Mouse (Mus musculus): ENCODE data around the gene Nme4. TPM values are rescaled to one million over a fixed set of nuclear protein-coding genes. Genes with fewer than 3 reads are reported as not detected.
A peak's percentile ranks its signal among the peaks of the same experiment; 100 is the strongest.
"Not testable (repeated sequence)": the region's sequence is repeated elsewhere in the genome, so short reads cannot be mapped to it uniquely, and the experiment has no call there.

Nme4 gene
- polyA plus RNA-seq, 1 experiment from 2014 or later: 23.2 TPM

- no peak for ATAC-seq
- Histone ChIP-seq H3K4me1 (ENCODE audit: control insufficient read depth, insufficient read depth, low read depth, low read length) (no peaks in the 10 kb centered on the region), H3K36me3 (ENCODE audit: control insufficient read depth, insufficient read depth, low read length) (no peaks in the 10 kb centered on the region), H3K9me3 (ENCODE audit: control insufficient read depth, low read length) (no peaks in the 10 kb centered on the region), H3K4me3 (ENCODE audit: low read length) (no peak overlapping the region), H3K27ac (ENCODE audit: low read depth, low read length) (no peak overlapping the region), H3K9ac (ENCODE audit: low read depth, low read length) (no peak overlapping the region), H3K4me2 (ENCODE audit: low read length) (no peak overlapping the region), H3K27me3 (replicated peaks; ENCODE audit: control insufficient read depth, insufficient read depth, low read length) (no peaks in the 10 kb centered on the region)
- WGBS: 31% methylated on average over 4 of the region's 4 CpGs
Observed at GRCm38 (mm10) chr17:26101478-26101877, 6.1 kb upstream of the Nme4 start.

DNA sequence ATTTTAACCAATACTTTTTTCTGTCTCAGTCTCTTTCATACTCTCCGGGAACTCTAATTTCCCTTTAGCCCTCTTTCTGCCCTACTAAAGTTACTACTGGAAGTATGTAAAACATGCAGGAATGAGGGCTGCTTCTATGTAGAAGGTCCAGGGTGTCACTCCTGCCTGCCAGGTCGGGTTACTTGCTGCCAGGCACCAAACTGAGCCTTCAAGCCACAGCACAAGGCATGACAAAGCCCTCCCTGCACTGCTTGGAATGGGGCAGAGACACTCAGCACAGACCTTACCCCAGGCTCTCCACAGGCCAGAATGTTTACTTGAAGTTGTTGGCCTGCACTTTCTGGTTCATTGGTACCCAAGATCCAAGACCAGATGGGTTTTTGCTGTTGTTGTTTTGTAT is 4.8 kb upstream of the Nme4 start:
- H3K36me3 ChIP-seq (ENCODE audit: control insufficient read depth, insufficient read depth, low read length): no peaks in the 10 kb centered on the region
- H3K9ac ChIP-seq (ENCODE audit: low read depth, low read length): no peak overlapping the region
- no peaks in the 10 kb centered on the region for H3K9me3 ChIP-seq (ENCODE audit: control insufficient read depth, low read length)
- H3K27ac ChIP-seq (ENCODE audit: low read depth, low read length): no peak overlapping the region
- no peaks in the 10 kb centered on the region for H3K27me3 ChIP-seq (replicated peaks; ENCODE audit: control insufficient read depth, insufficient read depth, low read length)
- H3K4me1 ChIP-seq (ENCODE audit: control insufficient read depth, insufficient read depth, low read depth, low read length): no peaks in the 10 kb centered on the region
- no peak overlapping the region for H3K4me2 ChIP-seq (ENCODE audit: low read length)
- no peak overlapping the region for H3K4me3 ChIP-seq (ENCODE audit: low read length)
- 43% methylated on average over 2 of the region's 2 CpGs for WGBS
- ATAC-seq: no peak

- not testable (repeated sequence) for H3K27ac ChIP-seq (ENCODE audit: low read depth, low read length); H3K4me2 ChIP-seq (ENCODE audit: low read length); H3K27me3 ChIP-seq (replicated peaks; ENCODE audit: control insufficient read depth, insufficient read depth, low read length); H3K4me1 ChIP-seq (ENCODE audit: control insufficient read depth, insufficient read depth, low read depth, low read length); H3K4me3 ChIP-seq (ENCODE audit: low read length); H3K36me3 ChIP-seq (ENCODE audit: control insufficient read depth, insufficient read depth, low read length); H3K9ac ChIP-seq (ENCODE audit: low read depth, low read length); ATAC-seq; H3K9me3 ChIP-seq (ENCODE audit: control insufficient read depth, low read length)
- 69% methylated on average over 3 of the region's 3 CpGs for WGBS
Observed at GRCm38 (mm10) chr17:26099316-26099715, 3.9 kb upstream of the Nme4 start.

GRCm38 (mm10) chr17:26098461-26098860 is 3.1 kb upstream of the Nme4 start:
- H3K27ac ChIP-seq (ENCODE audit: low read depth, low read length): no peak overlapping the region
- no peak overlapping the region for H3K4me2 ChIP-seq (ENCODE audit: low read length)
- H3K36me3 ChIP-seq (ENCODE audit: control insufficient read depth, insufficient read depth, low read length): no peaks in the 10 kb centered on the region
- no peaks in the 10 kb centered on the region for H3K9me3 ChIP-seq (ENCODE audit: control insufficient read depth, low read length)
- H3K4me3 ChIP-seq (ENCODE audit: low read length): no peak overlapping the region
- no peak for ATAC-seq
- H3K9ac ChIP-seq (ENCODE audit: low read depth, low read length): no peak overlapping the region
- 94% methylated on average over 7 of the region's 7 CpGs for WGBS
- no peaks in the 10 kb centered on the region; the same call in 1 of the 2 replicates for H3K4me1 ChIP-seq (ENCODE audit: control insufficient read depth, insufficient read depth, low read depth, low read length)
- H3K27me3 ChIP-seq (replicated peaks; ENCODE audit: control insufficient read depth, insufficient read depth, low read length): no peaks in the 10 kb centered on the region

DNA sequence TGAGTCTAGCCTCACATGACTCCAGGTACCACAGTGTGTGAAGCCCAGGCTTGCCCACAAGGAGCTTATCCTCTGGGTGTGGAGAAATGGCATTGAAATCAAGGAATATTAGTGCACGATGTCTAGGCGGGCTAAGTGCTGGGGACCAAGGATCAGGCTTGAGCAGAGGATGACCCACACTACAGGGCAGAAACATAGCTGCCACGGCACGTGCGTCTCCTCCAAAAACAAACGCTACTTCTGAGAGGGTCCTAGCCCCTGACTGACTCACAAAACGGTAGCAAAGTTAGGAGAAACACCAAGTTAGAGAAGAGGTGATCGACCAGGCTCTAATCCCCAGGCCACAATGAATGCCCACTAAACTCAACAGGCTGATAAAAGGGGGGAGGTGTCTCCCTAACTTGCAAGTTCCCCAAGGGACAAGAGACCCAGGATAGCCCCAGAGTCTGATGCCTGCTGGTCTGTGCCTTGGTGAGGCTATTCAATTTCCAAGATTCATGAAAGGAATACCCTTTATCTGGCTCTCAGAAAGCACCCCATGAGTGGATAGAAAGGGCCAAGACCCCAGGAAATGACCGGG is 781 bp downstream of the Nme4 start:
- Histone ChIP-seq H3K27ac (ENCODE audit: low read depth, low read length) (no peak overlapping the region), H3K4me3 (ENCODE audit: low read length) (peak overlapping the region; percentile 63), H3K4me1 (ENCODE audit: control insufficient read depth, insufficient read depth, low read depth, low read length) (peaks cover 1% of the 10 kb centered on the region; the same call in 1 of the 2 replicates), H3K27me3 (replicated peaks; ENCODE audit: control insufficient read depth, insufficient read depth, low read length) (no peaks in the 10 kb centered on the region), H3K4me2 (ENCODE audit: low read length) (peak overlapping the region; percentile 95), H3K9me3 (ENCODE audit: control insufficient read depth, low read length) (no peaks in the 10 kb centered on the region), H3K36me3 (ENCODE audit: control insufficient read depth, insufficient read depth, low read length) (no peaks in the 10 kb centered on the region), H3K9ac (ENCODE audit: low read depth, low read length) (peak overlapping the region; percentile 84)
- no peak for ATAC-seq
- 33% methylated on average over 9 of the region's 9 CpGs for WGBS

DNA sequence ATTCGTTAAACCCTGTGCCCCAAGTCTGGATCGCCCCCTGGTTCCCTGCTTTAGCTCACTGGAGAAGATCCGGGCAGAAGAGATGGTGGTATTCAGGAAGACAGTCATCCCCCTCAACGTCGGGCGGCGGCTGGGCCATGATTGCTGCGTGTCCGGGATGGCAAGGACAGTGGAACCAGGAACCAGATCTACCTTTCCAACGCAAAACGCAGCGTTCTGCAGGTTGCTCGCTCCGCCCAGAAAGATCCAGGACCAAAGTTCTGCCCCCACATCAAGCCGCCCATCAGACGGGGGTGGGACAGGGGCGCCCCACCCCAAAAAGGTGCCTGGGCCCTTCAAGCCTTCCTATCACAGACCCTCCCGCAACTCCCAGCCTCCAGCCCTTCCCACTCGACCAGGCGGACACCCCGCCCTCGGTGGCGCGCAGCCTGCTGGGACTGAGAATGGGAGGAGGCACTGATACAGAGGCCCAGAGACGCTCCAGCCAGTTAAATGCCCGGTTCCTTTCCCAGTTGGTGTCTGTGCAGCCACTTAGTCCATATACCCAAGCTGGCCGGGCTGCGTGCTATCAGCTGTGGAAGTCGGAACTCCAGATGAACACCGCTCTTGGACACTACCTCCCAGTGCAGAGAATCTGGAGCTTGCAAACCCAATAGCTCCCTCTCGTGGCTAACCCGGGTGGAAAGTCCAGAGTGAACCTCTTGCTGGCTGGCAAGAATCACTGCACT is 5.3 kb downstream of the Nme4 start, which contains the start of gene Decr2:
Gene Decr2, minus strand, starts transcription at position 433 of the 728 bp plus-strand sequence.
- Histone ChIP-seq H3K27me3 (replicated peaks; ENCODE audit: control insufficient read depth, insufficient read depth, low read length) (no peaks in the 10 kb centered on the region), H3K4me1 (ENCODE audit: control insufficient read depth, insufficient read depth, low read depth, low read length) (peaks cover 6% of the 10 kb centered on the region; the same call in 1 of the 2 replicates), H3K9ac (ENCODE audit: low read depth, low read length) (peak within 1 kb of the TSS; percentile 66), H3K27ac (ENCODE audit: low read depth, low read length) (peak within 1 kb of the TSS; percentile 77), H3K4me2 (ENCODE audit: low read length) (peak within 1 kb of the TSS; percentile 70), H3K9me3 (ENCODE audit: control insufficient read depth, low read length) (no peaks in the 10 kb centered on the region), H3K36me3 (ENCODE audit: control insufficient read depth, insufficient read depth, low read length) (no peaks in the 10 kb centered on the region), H3K4me3 (ENCODE audit: low read length) (peak within 1 kb of the TSS; percentile 49)
- ATAC-seq: peak; percentile 94
- under 1% methylated on average over 32 of the region's 32 CpGs for WGBS

DNA sequence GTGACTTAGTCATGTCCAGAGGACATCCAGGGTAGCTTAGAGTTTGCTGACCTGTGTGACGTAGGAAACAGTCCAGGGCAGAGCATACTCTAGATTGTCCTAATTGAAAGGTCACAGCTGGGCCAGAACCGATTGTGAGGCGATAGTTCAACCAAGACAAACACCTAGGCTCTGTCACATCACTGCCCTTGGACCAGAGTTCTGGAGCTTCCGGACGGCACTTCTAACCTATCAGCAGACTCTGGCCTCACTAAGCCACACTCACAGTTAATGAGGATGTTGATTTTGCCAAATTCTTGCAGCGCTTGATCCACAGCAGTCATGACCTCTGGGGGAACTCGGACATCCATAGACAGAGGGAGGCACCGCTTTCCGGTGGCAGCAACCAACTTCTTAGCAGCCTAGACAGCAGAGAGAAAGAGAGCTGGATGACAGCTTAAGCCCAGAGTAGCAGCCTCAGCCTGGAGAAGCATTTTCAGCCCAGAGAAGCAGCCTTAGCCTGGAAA is 8.3 kb downstream of the Nme4 start:
- 95% methylated on average over 9 of the region's 9 CpGs for WGBS
- no peaks in the 10 kb centered on the region for H3K27me3 ChIP-seq (replicated peaks; ENCODE audit: control insufficient read depth, insufficient read depth, low read length)

DNA sequence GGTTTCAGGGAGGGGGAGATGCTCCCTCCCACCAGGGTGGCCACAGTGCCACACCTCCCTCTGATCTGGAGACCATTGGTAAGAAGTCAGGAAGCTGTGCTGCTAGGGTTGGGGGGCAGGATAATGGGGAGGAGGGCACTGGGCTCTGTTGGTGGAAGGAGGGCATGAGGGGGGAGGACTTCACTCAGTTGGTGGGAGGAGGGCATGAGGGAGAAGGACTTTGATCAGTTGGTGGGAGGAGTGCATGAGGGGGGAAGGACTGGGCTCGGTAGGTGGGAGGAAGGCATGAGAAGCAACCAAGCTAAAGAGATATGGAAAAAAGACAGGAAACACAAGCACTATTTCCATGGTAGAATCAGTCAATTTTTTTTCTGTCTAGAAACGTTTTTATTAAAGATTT is 14.5 kb downstream of the Nme4 start:
- 47% methylated on average over 2 of the region's 2 CpGs for WGBS
- H3K9ac ChIP-seq (ENCODE audit: low read depth, low read length): no peak overlapping the region
- no peak for ATAC-seq

More for the DNA sequence above, 8.3 kb downstream of the Nme4 start:
- H3K9ac ChIP-seq (ENCODE audit: low read depth, low read length): no peak overlapping the region
- no peak overlapping the region for H3K4me2 ChIP-seq (ENCODE audit: low read length)
- 0 out of 2 replicates have a peak, but pooled peaks cover 6% of the 10 kb centered on the region for H3K4me1 ChIP-seq (ENCODE audit: control insufficient read depth, insufficient read depth, low read depth, low read length)
- H3K36me3 ChIP-seq (ENCODE audit: control insufficient read depth, insufficient read depth, low read length): no peaks in the 10 kb centered on the region; the same call in 1 of the 2 replicates
- no peaks in the 10 kb centered on the region for H3K9me3 ChIP-seq (ENCODE audit: control insufficient read depth, low read length)
- no peak overlapping the region for H3K27ac ChIP-seq (ENCODE audit: low read depth, low read length)
- H3K4me3 ChIP-seq (ENCODE audit: low read length): no peak overlapping the region
- ATAC-seq: no peak

DNA sequence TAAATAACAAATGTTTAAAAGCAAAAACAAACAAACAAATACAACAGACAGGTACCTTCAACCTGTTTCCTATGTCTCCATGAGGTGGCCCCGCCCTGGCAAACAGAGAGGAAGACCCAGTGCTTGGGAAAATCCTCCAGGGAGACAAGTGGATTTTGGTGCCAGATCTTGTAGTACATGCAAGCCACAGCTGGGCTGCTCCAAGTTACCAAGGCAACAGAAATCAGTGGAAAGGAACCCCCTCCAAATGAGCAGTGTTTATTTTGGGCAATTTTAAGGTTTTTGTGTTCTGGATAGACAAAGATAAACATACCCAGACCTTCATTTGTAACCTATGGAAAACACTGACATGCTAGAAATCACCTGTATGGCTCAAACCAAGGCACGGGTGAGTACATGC is 16.6 kb downstream of the Nme4 start:
- no peak overlapping the region for H3K9ac ChIP-seq (ENCODE audit: low read depth, low read length)
- no peaks in the 10 kb centered on the region for H3K27me3 ChIP-seq (replicated peaks; ENCODE audit: control insufficient read depth, insufficient read depth, low read length)
- WGBS: 74% methylated on average over 2 of the region's 2 CpGs
- 0 out of 2 replicates have a peak, but pooled peaks have one; percentile 24 for ATAC-seq
- no peak overlapping the region for H3K27ac ChIP-seq (ENCODE audit: low read depth, low read length)
- H3K4me1 ChIP-seq (ENCODE audit: control insufficient read depth, insufficient read depth, low read depth, low read length): no peaks in the 10 kb centered on the region
- H3K4me3 ChIP-seq (ENCODE audit: low read length): no peak overlapping the region
- no peak overlapping the region for H3K4me2 ChIP-seq (ENCODE audit: low read length)
- no peaks in the 10 kb centered on the region for H3K9me3 ChIP-seq (ENCODE audit: control insufficient read depth, low read length)
- H3K36me3 ChIP-seq (ENCODE audit: control insufficient read depth, insufficient read depth, low read length): peaks cover 3% of the 10 kb centered on the region; the same call in 1 of the 2 replicates

More for the DNA sequence above, 14.5 kb downstream of the Nme4 start:
- no peaks in the 10 kb centered on the region for H3K9me3 ChIP-seq (ENCODE audit: control insufficient read depth, low read length)
- peaks cover 3% of the 10 kb centered on the region; the same call in 1 of the 2 replicates for H3K36me3 ChIP-seq (ENCODE audit: control insufficient read depth, insufficient read depth, low read length)
- H3K4me1 ChIP-seq (ENCODE audit: control insufficient read depth, insufficient read depth, low read depth, low read length): no peaks in the 10 kb centered on the region
- H3K4me3 ChIP-seq (ENCODE audit: low read length): no peak overlapping the region
- H3K27me3 ChIP-seq (replicated peaks; ENCODE audit: control insufficient read depth, insufficient read depth, low read length): no peaks in the 10 kb centered on the region
- no peak overlapping the region for H3K27ac ChIP-seq (ENCODE audit: low read depth, low read length)
- H3K4me2 ChIP-seq (ENCODE audit: low read length): no peak overlapping the region

Data from hindbrain, embryonic 16.5 days (tissue).